Mouse (Mus musculus): Measurements from ENCODE around the gene Col5a3. TPM values are rescaled to one million over a fixed set of nuclear protein-coding genes. Genes with fewer than 3 reads are reported as not detected.
A peak's percentile ranks its signal among the peaks of the same experiment; 100 is the strongest.

Gene Col5a3
- total and polyA plus RNA-seq, 2 experiments from 2014 or later, result 0.83 to 3.0 TPM

DNA sequence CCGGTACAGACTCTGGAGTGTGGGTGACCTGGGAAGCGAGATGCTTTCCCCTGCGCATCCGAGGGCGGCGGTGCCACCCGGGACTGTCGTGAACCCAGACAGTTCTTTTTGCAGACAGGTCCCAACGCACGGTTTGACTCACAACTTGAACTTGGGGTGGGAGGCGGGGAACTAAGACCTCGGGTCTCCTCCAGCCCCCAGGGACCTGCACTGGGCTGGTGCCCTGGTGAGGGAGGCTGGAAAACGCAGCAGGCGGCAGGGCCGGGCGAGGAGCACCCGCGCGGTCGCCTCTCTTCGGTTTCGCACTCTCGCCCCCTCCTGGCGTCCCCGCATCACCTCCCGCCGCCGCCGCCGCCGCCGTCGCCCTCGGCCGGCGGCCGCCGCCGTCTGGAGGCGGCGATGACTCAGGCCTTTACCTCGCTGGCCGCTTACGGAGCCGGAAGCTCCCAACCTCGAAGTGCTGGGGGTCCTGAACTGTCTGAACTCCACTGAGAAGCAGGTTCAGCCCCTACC, 87.2 kb downstream of the Col5a3 start:
- peak; percentile 42; the same call in 1 of the 2 replicates for ATAC-seq (ENCODE audit: low FRiP score)
- peak overlapping the region; percentile 75 for H3K9ac ChIP-seq (replicated peaks; ENCODE audit: low read length, poor library complexity, severe bottlenecking)
- TF ChIP-seq CTCF (IDR thresholded peaks at IDR 0.05), result peak; percentile 27; the same call in 1 of the 2 replicates
- 2% methylated on average over 45 of the region's 46 CpGs for WGBS
- H3K4me1 ChIP-seq (ENCODE audit: insufficient read depth, low read length), result peaks cover 12% of the 10 kb centered on the region; the same call in 1 of the 2 replicates
- H3K27me3 ChIP-seq (ENCODE audit: insufficient read depth, low read length), result no peaks in the 10 kb centered on the region
- no peaks in the 10 kb centered on the region for H3K36me3 ChIP-seq (ENCODE audit: insufficient read depth, low read length)
- H3K4me2 ChIP-seq (ENCODE audit: low read depth, low read length, poor library complexity, severe bottlenecking), result peak overlapping the region; percentile 88
- H3K27ac ChIP-seq (ENCODE audit: low read depth, low read length), result no peak overlapping the region
- peak; percentile 44 for DNase-seq (ENCODE audit: low spot score)
- peak overlapping the region; percentile 61 for H3K4me3 ChIP-seq (ENCODE audit: low read depth, low read length)
- H3K9me3 ChIP-seq (ENCODE audit: low read length), result no peaks in the 10 kb centered on the region

DNA sequence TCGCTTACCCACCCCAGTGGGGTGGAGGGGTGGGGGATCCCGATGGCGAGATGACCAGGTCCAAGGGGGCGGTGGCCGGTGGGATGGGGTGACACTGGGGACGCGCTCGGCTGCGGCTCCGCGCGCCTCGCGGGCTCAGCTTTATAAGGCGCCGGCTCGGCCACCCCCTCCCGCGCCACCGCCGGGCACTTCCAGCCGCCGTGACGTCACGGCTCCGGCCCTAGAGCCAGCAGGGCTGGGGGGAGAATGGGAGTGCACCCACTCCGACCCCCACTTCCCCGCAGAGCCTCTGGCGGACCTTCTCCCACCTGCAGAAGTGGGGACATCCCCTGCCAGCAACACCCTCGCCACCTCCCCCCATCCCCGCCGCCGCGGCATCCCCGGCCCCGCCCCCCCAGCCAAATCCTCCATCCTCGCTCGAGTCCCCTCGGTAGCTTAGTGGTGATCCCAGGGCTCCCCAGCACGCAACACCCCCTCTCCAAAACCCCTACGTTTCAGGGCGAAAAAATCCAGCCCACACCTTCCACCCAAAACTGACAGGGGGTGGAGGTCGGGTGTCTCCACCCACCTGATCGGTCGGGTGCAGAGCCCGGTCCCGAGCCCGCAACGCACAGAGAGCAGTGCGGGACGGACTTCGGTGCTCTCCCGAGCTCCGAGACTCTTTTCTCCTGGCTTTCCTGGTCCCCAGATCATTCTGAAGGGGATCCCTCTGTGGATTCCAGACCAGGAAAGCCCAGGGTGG, 87.8 kb downstream of the Col5a3 start:
- Histone ChIP-seq H3K27me3 (ENCODE audit: insufficient read depth, low read length) (no peaks in the 10 kb centered on the region), H3K4me3 (ENCODE audit: low read depth, low read length) (peak overlapping the region; percentile 61), H3K9ac (replicated peaks; ENCODE audit: low read length, poor library complexity, severe bottlenecking) (peak overlapping the region; percentile 75), H3K36me3 (ENCODE audit: insufficient read depth, low read length) (no peaks in the 10 kb centered on the region), H3K4me2 (ENCODE audit: low read depth, low read length, poor library complexity, severe bottlenecking) (peak overlapping the region; percentile 88), H3K9me3 (ENCODE audit: low read length) (no peaks in the 10 kb centered on the region), H3K27ac (ENCODE audit: low read depth, low read length) (no peak overlapping the region), H3K4me1 (ENCODE audit: insufficient read depth, low read length) (peaks cover 12% of the 10 kb centered on the region; the same call in 1 of the 2 replicates)
- peak; percentile 51 for DNase-seq (ENCODE audit: low spot score)
- ATAC-seq (ENCODE audit: low FRiP score), result peak; percentile 52
- 0% methylated on average over 43 of the region's 54 CpGs for WGBS
- TF ChIP-seq CTCF (IDR thresholded peaks at IDR 0.05), result no peak

DNA sequence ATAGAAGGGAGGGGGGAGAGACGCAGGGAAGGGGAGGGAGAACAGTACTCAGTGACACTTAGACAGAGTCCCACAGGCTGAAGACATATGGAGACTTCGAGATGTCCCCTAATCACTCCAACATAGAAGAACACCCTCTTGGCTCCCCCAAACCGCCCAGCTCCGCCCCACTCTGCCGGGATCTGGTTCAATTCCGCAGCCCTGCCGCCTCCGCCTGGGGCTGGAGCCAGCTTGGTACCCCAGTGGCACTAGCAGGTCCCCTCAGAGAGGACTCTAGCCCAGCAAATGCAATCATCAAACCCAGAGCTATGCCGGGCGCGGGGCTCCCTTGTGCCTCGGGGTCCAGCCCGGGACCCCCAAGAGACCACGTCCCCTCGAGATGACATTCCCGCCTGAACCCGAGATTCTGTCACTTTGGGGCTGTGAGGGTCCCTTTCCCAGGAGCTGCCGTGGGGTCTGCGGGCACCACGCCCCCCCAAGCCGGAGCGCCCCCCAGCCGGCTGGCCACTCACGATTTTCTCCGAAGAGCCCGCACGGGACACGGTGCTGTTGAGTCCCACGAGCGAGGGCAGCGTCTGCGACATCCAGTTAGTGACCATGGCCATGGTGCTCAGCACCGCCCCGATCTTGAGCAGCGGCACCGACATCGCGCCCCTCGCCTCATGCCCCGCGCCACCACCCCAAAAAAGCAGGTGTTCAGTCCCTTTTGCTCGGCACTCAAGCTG, 88.6 kb downstream of the Col5a3 start:
- Histone ChIP-seq H3K9me3 (ENCODE audit: low read length) (no peaks in the 10 kb centered on the region), H3K36me3 (ENCODE audit: insufficient read depth, low read length) (no peaks in the 10 kb centered on the region), H3K9ac (replicated peaks; ENCODE audit: low read length, poor library complexity, severe bottlenecking) (peak overlapping the region; percentile 75), H3K4me3 (ENCODE audit: low read depth, low read length) (peak overlapping the region; percentile 61), H3K4me1 (ENCODE audit: insufficient read depth, low read length) (peaks cover 12% of the 10 kb centered on the region; the same call in 1 of the 2 replicates), H3K27me3 (ENCODE audit: insufficient read depth, low read length) (no peaks in the 10 kb centered on the region), H3K4me2 (ENCODE audit: low read depth, low read length, poor library complexity, severe bottlenecking) (peak overlapping the region; percentile 88), H3K27ac (ENCODE audit: low read depth, low read length) (no peak overlapping the region)
- 3% methylated on average over 39 of the region's 42 CpGs for WGBS
- ATAC-seq (ENCODE audit: low FRiP score), result peak; percentile 32
- TF ChIP-seq CTCF (IDR thresholded peaks at IDR 0.05), result no peak
- no peak for DNase-seq (ENCODE audit: low spot score)

DNA sequence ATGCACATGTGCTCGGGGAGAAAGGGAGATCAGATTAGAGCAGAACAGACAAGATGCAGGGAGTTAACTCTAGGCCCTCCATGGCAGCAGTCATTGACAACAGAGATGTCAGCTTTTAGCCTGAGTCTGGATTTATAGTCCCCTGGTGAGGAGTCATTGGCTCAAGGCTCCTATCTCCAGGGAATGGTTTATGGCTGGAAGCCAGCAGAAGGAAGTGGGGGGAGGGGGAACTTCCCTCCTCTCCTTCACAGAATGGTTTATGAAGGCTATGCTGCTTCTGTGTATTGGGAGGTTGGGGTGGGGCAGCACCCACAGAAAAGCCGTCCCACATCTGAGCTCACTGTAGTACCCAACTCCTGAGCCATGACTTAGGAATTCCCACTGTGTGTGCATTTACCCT, 93.3 kb downstream of the Col5a3 start:
- Histone ChIP-seq H3K4me1 (ENCODE audit: insufficient read depth, low read length) (peaks cover 9% of the 10 kb centered on the region; the same call in 1 of the 2 replicates), H3K4me3 (ENCODE audit: low read depth, low read length) (no peak overlapping the region), H3K27ac (ENCODE audit: low read depth, low read length) (no peak overlapping the region), H3K27me3 (ENCODE audit: insufficient read depth, low read length) (no peaks in the 10 kb centered on the region), H3K9ac (replicated peaks; ENCODE audit: low read length, poor library complexity, severe bottlenecking) (no peak overlapping the region), H3K36me3 (ENCODE audit: insufficient read depth, low read length) (0 out of 2 replicates have a peak, but pooled peaks cover 8% of the 10 kb centered on the region), H3K4me2 (ENCODE audit: low read depth, low read length, poor library complexity, severe bottlenecking) (no peak overlapping the region), H3K9me3 (ENCODE audit: low read length) (no peaks in the 10 kb centered on the region)
- 40% methylated on average over 2 of the region's 2 CpGs for WGBS
- ATAC-seq (ENCODE audit: low FRiP score), result no peak
- no peak for DNase-seq (ENCODE audit: low spot score)
- no peak for TF ChIP-seq CTCF (IDR thresholded peaks at IDR 0.05)

Other genes with a start within 250 kb of the Col5a3 start
- gene Zfp846, start 233.8 kb downstream of the Col5a3 start, total RNA-seq (2014; rRNA removed), result 21.3 and 27.1 TPM in 2 replicates
- gene Zfp846, start 233.8 kb downstream of the Col5a3 start, polyA plus RNA-seq (2015; fragmentation: Nextera tagmentation; extraction: Ambion mirVana), result 44.2 and 47.5 TPM in 2 replicates
- gene Ubl5, start 172.2 kb downstream of the Col5a3 start, total RNA-seq (2014; rRNA removed), result 213 and 253 TPM in 2 replicates
- gene Ubl5, start 172.2 kb downstream of the Col5a3 start, polyA plus RNA-seq (2015; fragmentation: Nextera tagmentation; extraction: Ambion mirVana), result 498 and 531 TPM in 2 replicates
- 17.6 and 25.3 TPM in 2 replicates for gene Fbxl12, start 170.3 kb downstream of the Col5a3 start, total RNA-seq (2014; rRNA removed)
- 12.9 and 13.6 TPM in 2 replicates for gene Fbxl12, start 170.3 kb downstream of the Col5a3 start, polyA plus RNA-seq (2015; fragmentation: Nextera tagmentation; extraction: Ambion mirVana)
- gene Pin1, start 163.0 kb downstream of the Col5a3 start, total RNA-seq (2014; rRNA removed), result 31.9 and 32.0 TPM in 2 replicates
- gene Pin1, start 163.0 kb downstream of the Col5a3 start, polyA plus RNA-seq (2015; fragmentation: Nextera tagmentation; extraction: Ambion mirVana), result 60.3 and 67.1 TPM in 2 replicates
- gene Olfm2, start 68.7 kb downstream of the Col5a3 start, total RNA-seq (2014; rRNA removed), result 301 and 342 TPM in 2 replicates
- gene Olfm2, start 68.7 kb downstream of the Col5a3 start, polyA plus RNA-seq (2015; fragmentation: Nextera tagmentation; extraction: Ambion mirVana), result 245 and 273 TPM in 2 replicates
- gene Rdh8, start 3.4 kb upstream of the Col5a3 start, total RNA-seq (2014; rRNA removed), result not detected in 2 replicates
- not detected in 2 replicates for gene Rdh8, start 3.4 kb upstream of the Col5a3 start, polyA plus RNA-seq (2015; fragmentation: Nextera tagmentation; extraction: Ambion mirVana)
- gene A230050P20Rik, start 53.6 kb upstream of the Col5a3 start, total RNA-seq (2014; rRNA removed), result 21.5 and 30.6 TPM in 2 replicates
- 24.7 and 28.5 TPM in 2 replicates for gene A230050P20Rik, start 53.6 kb upstream of the Col5a3 start, polyA plus RNA-seq (2015; fragmentation: Nextera tagmentation; extraction: Ambion mirVana)
- gene Angptl6, start 64.7 kb upstream of the Col5a3 start, total RNA-seq (2014; rRNA removed), result 10.0 and 12.4 TPM in 2 replicates
- 13.4 and 17.0 TPM in 2 replicates for gene Angptl6, start 64.7 kb upstream of the Col5a3 start, polyA plus RNA-seq (2015; fragmentation: Nextera tagmentation; extraction: Ambion mirVana)
- 42.0 and 52.6 TPM in 2 replicates for gene Ppan, start 73.1 kb upstream of the Col5a3 start, total RNA-seq (2014; rRNA removed)
- gene Ppan, start 73.1 kb upstream of the Col5a3 start, polyA plus RNA-seq (2015; fragmentation: Nextera tagmentation; extraction: Ambion mirVana), result 37.9 and 39.9 TPM in 2 replicates
- gene Eif3g, start 83.6 kb upstream of the Col5a3 start, total RNA-seq (2014; rRNA removed), result 95.7 and 102 TPM in 2 replicates
- gene Eif3g, start 83.6 kb upstream of the Col5a3 start, polyA plus RNA-seq (2015; fragmentation: Nextera tagmentation; extraction: Ambion mirVana), result 227 and 232 TPM in 2 replicates
- 94.6 and 97.7 TPM in 2 replicates for gene Dnmt1, start 144.8 kb upstream of the Col5a3 start, total RNA-seq (2014; rRNA removed)
- 40.8 and 42.1 TPM in 2 replicates for gene Dnmt1, start 144.8 kb upstream of the Col5a3 start, polyA plus RNA-seq (2015; fragmentation: Nextera tagmentation; extraction: Ambion mirVana)
- 4.7 and 7.3 TPM in 2 replicates for gene S1pr2, start 161.7 kb upstream of the Col5a3 start, total RNA-seq (2014; rRNA removed)
- 5.5 and 7.2 TPM in 2 replicates for gene S1pr2, start 161.7 kb upstream of the Col5a3 start, polyA plus RNA-seq (2015; fragmentation: Nextera tagmentation; extraction: Ambion mirVana)
- gene Mrpl4, start 187.7 kb upstream of the Col5a3 start, total RNA-seq (2014; rRNA removed), result 62.9 and 80.9 TPM in 2 replicates
- gene Mrpl4, start 187.7 kb upstream of the Col5a3 start, polyA plus RNA-seq (2015; fragmentation: Nextera tagmentation; extraction: Ambion mirVana), result 105 TPM in 2 replicates
- 4.5 and 5.2 TPM in 2 replicates for gene Icam1, start 200.9 kb upstream of the Col5a3 start, total RNA-seq (2014; rRNA removed)
- gene Icam1, start 200.9 kb upstream of the Col5a3 start, polyA plus RNA-seq (2015; fragmentation: Nextera tagmentation; extraction: Ambion mirVana), result 3.4 and 3.6 TPM in 2 replicates
- gene Icam4, start 214.3 kb upstream of the Col5a3 start, total RNA-seq (2014; rRNA removed), result not detected in 2 replicates
- 0.30 TPM in 1 of 2 replicates, not detected in the other for gene Icam4, start 214.3 kb upstream of the Col5a3 start, polyA plus RNA-seq (2015; fragmentation: Nextera tagmentation; extraction: Ambion mirVana)
- gene Icam5, start 217.0 kb upstream of the Col5a3 start, total RNA-seq (2014; rRNA removed), result 6.3 and 7.7 TPM in 2 replicates
- gene Icam5, start 217.0 kb upstream of the Col5a3 start, polyA plus RNA-seq (2015; fragmentation: Nextera tagmentation; extraction: Ambion mirVana), result 4.1 and 4.2 TPM in 2 replicates

All from midbrain, postnatal 0 days (tissue).